Mouse (Mus musculus) adrenal gland, postnatal 10 days (tissue): Measurements from ENCODE around the gene Zzef1. TPM values are rescaled to one million over a fixed set of nuclear protein-coding genes. Genes with fewer than 3 reads are reported as not detected.
A peak's percentile ranks its signal among the peaks of the same experiment; 100 is the strongest.

Source experiments
- DNase-seq: peaks from one replicate; pipeline ENCODE4 v3.0.0; 2021; ENCODE audit warnings: mixed read lengths
- microRNA-seq: library from miRNA; unstranded; fragments of <30 nt; microRNA quantifications from one replicate; pipeline ENCODE4 v1.2.0, GENCODE M21; 2021
- total RNA-seq, 2 experiments: library from RNA; stranded (reverse); gene quantifications; 2 replicates each; pipeline ENCODE4 v1.2.3; 2021

Gene Zzef1
- total RNA-seq, 2 experiments from 2014 or later, result 26.4 to 39.9 TPM

DNA sequence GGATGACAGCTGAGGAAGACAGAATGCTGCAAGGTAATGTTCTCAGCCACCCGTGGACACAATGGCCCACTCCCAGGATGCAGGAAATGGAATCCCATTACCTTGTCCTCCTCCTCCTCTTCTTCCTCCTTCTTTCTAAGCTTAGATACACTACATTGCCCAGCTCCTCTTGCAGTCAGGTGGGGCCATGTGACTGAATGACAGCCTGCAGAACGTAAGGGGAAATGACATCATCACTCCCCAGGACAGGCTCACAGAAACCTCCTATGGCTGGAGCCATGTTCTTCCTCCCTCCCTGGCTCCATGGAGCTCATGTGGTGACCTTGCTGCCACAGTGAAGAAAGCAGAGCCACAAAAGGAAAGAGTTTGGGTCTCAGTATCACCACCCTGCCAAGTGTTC, 161.3 kb downstream of the Zzef1 start:
- no peak for DNase-seq

DNA sequence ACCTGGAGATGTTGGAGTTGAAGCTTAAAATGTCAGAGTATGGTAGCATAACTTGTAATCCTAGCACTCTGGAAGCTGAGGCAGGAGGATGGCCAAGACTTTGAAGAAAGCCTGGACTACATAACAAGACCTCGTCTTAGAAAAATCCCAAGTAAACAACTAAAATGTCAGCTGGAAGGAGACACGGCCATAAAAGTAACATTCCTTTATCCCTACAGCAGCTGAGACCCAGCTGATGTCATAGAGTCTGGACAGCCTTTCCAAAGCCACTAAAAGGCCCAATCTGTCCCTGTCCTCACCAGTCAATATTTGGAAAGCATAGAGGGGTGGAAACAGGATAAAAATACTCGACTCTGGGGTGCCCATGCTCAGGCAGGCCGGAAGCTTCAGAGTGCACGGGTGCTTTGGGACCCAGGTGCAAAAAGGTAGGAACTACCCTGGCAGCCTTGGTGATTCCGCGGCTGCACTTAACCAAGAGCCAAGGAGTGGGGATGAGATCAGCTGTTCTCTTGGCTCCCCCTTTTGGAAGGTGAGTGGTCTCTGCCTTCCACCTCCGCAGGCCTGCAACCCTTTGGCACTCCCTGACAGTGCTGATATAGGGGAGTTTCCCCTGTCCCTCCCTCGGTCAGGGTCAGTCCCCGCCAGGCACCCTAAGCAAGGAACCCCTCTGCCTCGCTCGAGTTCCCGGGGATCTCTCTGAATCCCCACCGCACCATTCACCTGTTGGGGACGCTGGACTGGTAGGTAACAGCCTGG, 164.1 kb downstream of the Zzef1 start:
- DNase-seq, result no peak

- no peak for DNase-seq
Observed at GRCm38 (mm10) chr11:72960723-72961071, 164.7 kb downstream of the Zzef1 start.

DNA sequence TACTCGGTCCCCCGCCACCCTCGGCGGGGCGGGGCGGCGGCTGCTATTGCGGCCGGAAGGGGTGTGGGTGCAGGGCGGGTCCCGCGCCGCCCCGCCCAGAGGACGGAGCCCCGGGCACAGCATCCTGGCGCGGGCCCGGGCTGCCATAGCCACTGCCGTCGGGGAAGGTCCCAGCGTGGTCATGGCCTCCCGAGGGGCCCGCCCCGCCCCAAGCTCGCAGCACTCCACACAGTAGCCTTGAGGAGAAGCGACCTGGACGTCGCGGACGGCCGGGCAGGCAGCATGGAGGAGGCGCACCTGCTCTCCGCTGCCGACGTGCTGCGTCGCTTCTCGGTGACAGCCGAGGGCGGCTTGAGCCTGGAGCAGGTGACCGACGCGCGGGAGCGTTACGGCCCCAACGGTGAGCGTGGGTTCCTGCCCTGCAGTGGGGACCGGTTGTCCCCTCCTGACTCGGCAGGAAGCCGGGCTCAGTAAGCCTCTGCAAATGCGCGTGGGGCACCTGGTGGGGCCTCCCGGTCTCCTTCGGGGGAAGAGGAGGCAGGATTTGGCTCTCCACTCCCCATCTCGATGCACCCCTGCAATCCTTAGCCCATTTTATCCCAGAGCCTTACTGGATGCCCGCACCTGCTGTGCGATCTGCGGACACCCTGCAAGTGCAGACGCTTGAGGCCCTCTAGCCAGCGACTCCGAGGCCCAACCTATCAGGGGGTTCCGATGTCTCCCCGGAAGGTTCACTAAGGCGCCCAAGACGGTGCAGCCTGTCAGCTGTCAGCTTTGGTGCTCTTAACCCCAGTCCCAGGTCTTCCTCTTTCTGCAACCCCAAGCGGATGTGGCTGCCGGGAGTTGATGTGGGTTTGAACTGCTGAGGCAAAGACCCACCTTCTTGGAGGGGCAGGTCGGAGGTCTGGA, 165.3 kb downstream of the Zzef1 start, which contains the start of gene Atp2a3:
Gene Atp2a3 (plus strand): TSS at position 98 of the 909 bp plus-strand sequence.
- DNase-seq, result peak; percentile 61

GRCm38 (mm10) chr11:72962378-72962777, 166.4 kb downstream of the Zzef1 start:
- DNase-seq, result no peak

DNA sequence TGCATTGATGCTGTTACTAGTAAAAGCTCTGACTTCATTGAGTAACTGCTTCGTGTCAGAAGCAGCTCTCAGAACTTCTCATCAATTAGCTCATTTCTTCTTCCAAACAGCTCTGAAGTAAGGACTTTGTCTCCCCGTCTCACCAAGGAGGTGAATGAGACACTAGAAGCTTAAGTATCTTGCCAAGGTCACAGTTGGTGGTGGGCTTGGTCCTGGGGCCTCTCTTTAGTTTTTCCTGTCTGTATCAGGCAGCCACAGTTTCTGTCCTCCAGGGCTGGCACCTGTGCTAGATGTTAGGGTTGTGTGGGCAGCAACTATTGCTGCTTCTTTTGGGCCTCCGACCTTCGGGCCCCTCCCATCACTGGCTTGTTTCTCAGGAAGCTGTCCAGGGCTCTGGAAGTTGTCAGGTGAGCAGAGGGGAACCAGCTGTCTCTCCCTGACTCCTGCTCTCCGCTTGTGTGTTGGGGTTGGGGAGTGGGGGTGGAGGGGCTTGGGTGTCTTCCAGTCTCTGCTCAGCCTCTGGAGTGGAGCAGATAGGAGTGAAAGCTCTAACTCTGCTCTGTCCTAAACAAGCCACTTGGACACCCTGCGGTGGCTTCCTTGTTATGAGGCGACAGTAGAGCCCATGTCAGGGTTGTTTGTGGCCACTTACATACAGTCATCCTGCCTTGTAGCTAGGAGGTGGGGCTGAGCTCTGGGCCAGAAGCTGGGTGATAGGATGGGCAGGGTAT, 167.2 kb downstream of the Zzef1 start:
- no peak for DNase-seq

- no peak for DNase-seq
Observed at GRCm38 (mm10) chr11:72963789-72964294, 167.8 kb downstream of the Zzef1 start.

DNA sequence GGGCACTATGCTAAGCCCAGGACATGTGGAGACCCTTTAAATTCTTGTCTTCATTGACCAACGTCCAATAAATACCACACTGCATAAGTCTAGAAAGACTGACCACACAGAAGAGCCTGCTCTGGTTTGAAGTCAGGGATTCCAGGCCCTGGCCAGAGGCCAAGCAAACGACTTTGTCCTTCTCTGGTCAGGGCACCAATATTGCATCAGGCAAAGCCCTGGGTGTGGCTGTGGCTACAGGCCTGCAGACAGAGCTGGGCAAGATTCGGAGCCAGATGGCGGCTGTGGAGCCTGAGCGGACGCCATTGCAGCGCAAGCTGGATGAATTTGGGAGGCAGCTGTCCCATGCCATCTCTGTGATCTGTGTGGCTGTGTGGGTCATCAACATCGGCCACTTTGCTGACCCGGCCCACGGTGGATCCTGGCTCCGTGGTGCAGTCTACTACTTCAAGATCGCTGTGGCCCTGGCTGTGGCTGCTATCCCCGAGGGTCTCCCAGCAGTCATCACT, 179.0 kb downstream of the Zzef1 start:
- DNase-seq, result peak; percentile 74

Small RNAs within 50 kb of the gene (microRNA-seq; reads per million reads assigned to microRNA genes)
- not detected for gene Gm44467

Other genes starting within 250 kb of the Zzef1 start
- gene Spns3, start 245.7 kb upstream of the Zzef1 start, total RNA-seq, result under 1 TPM; 0.21 to 0.55 TPM
- 10 to 100 TPM; 45.0 to 45.9 TPM for gene Ube2g1, start 188.9 kb upstream of the Zzef1 start, total RNA-seq
- 10 to 100 TPM; 31.0 to 39.8 TPM for gene Ankfy1, start 106.2 kb upstream of the Zzef1 start, total RNA-seq
- 10 to 100 TPM; 11.4 to 16.0 TPM for gene Cyb5d2, start 84 bp upstream of the Zzef1 start, total RNA-seq
- gene Atp2a3, start 164.9 kb downstream of the Zzef1 start, total RNA-seq, result 10 to 100 TPM; 20.1 to 26.6 TPM
- 1 to 10 TPM; 1.3 TPM for gene P2rx1, start 202.9 kb downstream of the Zzef1 start, total RNA-seq
- gene Camkk1, start 222.8 kb downstream of the Zzef1 start, total RNA-seq, result 1 to 10 TPM; 1.3 to 1.9 TPM